8 mouse cellular contexts compared by ENCODE assay signal in the genomic region with DNA sequence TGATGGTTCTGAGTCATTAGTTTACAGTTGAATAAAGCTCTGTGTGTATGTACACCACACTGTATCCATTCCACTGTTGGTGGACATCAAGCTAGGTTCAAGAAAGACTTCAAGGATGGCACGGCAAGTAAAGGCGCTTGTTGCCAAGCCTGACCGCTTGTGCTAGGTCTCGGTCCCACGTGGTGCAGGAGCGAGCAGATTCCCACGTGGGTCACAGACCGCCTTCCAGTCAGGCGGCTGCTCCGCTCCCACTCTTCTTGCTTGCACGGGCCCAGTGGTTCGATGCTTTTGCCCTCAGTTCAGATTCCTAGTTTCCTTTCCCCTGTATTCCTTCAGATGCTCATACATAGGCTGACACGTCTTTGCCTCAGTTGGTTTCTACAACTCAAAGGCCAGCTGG. TPM values are rescaled to one million over a fixed set of nuclear protein-coding genes. Genes with fewer than 3 reads are reported as not detected.
A peak's percentile ranks its signal among the peaks of the same experiment; 100 is the strongest.
DNase-seq lines count a peak whose midpoint lies in the region; ATAC-seq and TF ChIP-seq lines count a peak whose summit lies in the region.

No protein-coding gene starts in this region.

- H3K79me2 ChIP-seq in macrophage (ENCODE audit: inconsistent target): peaks cover 48% of the 10 kb centered on the region

- no peaks in the 10 kb centered on the region for H3K27me3 ChIP-seq in heart, embryonic 16.5 days (ENCODE audit: control insufficient read depth, insufficient read depth, low read length)
- no peaks in the 10 kb centered on the region for H3K27me3 ChIP-seq in forebrain, postnatal 0 days (ENCODE audit: insufficient read depth, low read length)

- H3K4me2 ChIP-seq in heart, embryonic 16.5 days (ENCODE audit: low read depth, low read length): peak overlapping the region; percentile 74
- H3K4me2 ChIP-seq in forebrain, postnatal 0 days (ENCODE audit: low read depth): peak overlapping the region; percentile 50

- no peak for ATAC-seq in heart, embryonic 16.5 days (replicated peaks; ENCODE audit: extremely low read depth, insufficient read depth, low FRiP score)
- no peak for ATAC-seq in forebrain, postnatal 0 days

- H3K9ac ChIP-seq in heart, embryonic 16.5 days (ENCODE audit: low read length): peak overlapping the region; percentile 96
- H3K9ac ChIP-seq in forebrain, postnatal 0 days: peak overlapping the region; percentile 74

- H3K36me3 ChIP-seq in heart, embryonic 16.5 days (ENCODE audit: control insufficient read depth, insufficient read depth): no peaks in the 10 kb centered on the region
- no peaks in the 10 kb centered on the region for H3K36me3 ChIP-seq in forebrain, postnatal 0 days (ENCODE audit: insufficient read depth)
- H3K36me3 ChIP-seq in macrophage (ENCODE audit: inconsistent target): no peaks in the 10 kb centered on the region

- intact Hi-C loops in left cerebral cortex, postnatal 36 days (cut with DNase I): loop anchor here (10.0 kb wide), 2 partner anchors 842 to 1132 kb away; no protein-coding TSS in a partner anchor

- H3K9me3 ChIP-seq in heart, embryonic 16.5 days (replicated peaks; ENCODE audit: control insufficient read depth, low read length): no peaks in the 10 kb centered on the region
- H3K9me3 ChIP-seq in forebrain, postnatal 0 days (ENCODE audit: low read length): no peaks in the 10 kb centered on the region

- WGBS in heart, embryonic 16.5 days: 85% methylated on average over 13 of the region's 13 CpGs
- 87% methylated on average over 13 of the region's 13 CpGs for WGBS in forebrain, postnatal 0 days
- 90% methylated on average over 13 of the region's 13 CpGs for WGBS in macrophage (ENCODE audit: missing documents)

- no peak overlapping the region for H3K27ac ChIP-seq in heart, embryonic 16.5 days (ENCODE audit: low read length)
- no peak overlapping the region for H3K27ac ChIP-seq in forebrain, postnatal 0 days (ENCODE audit: low read depth, low read length)
- H3K27ac ChIP-seq in macrophage: no peak overlapping the region

- H3K4me3 ChIP-seq in heart, embryonic 16.5 days (ENCODE audit: low read length): peak overlapping the region; percentile 95
- no peak overlapping the region for H3K4me3 ChIP-seq in forebrain, postnatal 0 days (ENCODE audit: low read depth, low read length)
- peak overlapping the region; percentile 76; the same call in 1 of the 2 replicates for H3K4me3 ChIP-seq in macrophage (ENCODE audit: inconsistent target)

- TF ChIP-seq CTCF in forebrain, postnatal 0 days (IDR thresholded peaks at IDR 0.05; ENCODE audit: low read depth): no peak

- H3K4me1 ChIP-seq in heart, embryonic 16.5 days (ENCODE audit: control insufficient read depth, insufficient read depth, low read length): peaks cover 26% of the 10 kb centered on the region
- peaks cover 18% of the 10 kb centered on the region; the same call in 1 of the 2 replicates for H3K4me1 ChIP-seq in forebrain, postnatal 0 days (ENCODE audit: insufficient read depth)

- DNase-seq in heart, postnatal 4 days: no peak
- peak; percentile 44 for DNase-seq in ZHBTc4 (ENCODE audit: low read depth, low spot score)
- DNase-seq in forebrain, postnatal 0 days: no peak
- no peak for DNase-seq in frontal cortex, postnatal 10 days (ENCODE audit: low spot score in 2 of 2)
- no peak for DNase-seq in left cerebral cortex, postnatal 36 days (ENCODE audit: low spot score in 2 of 2)
- DNase-seq in urinary bladder, postnatal 10 days (ENCODE audit: low spot score): no peak

RNA-seq across cellular contexts. Expression of gene Fam173b, which starts 1.5 kb away (rescaled TPM):
- polyA plus RNA-seq in heart, embryonic 16.5 days (2015; fragmentation: Nextera tagmentation; extraction: Ambion mirVana): 14.4 and 14.8 TPM in 2 replicates
- 10 to 100 TPM; 17.1 to 18.6 TPM for total RNA-seq in heart, postnatal 4 days (2021)
- total RNA-seq in forebrain, postnatal 0 days (2014; rRNA removed): 10.7 and 16.5 TPM in 2 replicates
- 6.6 and 7.0 TPM in 2 replicates for polyA plus RNA-seq in forebrain, postnatal 0 days (2015; fragmentation: Nextera tagmentation; extraction: Ambion mirVana)
- total RNA-seq in macrophage (2018; cell fraction: chromatin; rRNA removed): 10 to 100 TPM in 21 of 26 experiments, 1 to 10 TPM in 5; 4.3 to 48.6 (median 23.2) TPM
- 10 to 100 TPM in 23 of 26 experiments, 1 to 10 TPM in 3; 7.6 to 14.6 (median 11.7) TPM for total RNA-seq in macrophage (2018; cell fraction: cytosol; rRNA removed)
- 10 to 100 TPM in 22 of 26 experiments, 1 to 10 TPM in 4; 3.6 to 36.2 (median 21.9) TPM for total RNA-seq in macrophage (2018; cell fraction: nucleus; rRNA removed)
- 6.3 to 13.8 TPM (median 10.5 TPM) in 3 replicates for polyA plus RNA-seq in macrophage (2018)
- 10 to 100 TPM in 1 of 2 experiments, 1 to 10 TPM in 1; 9.2 to 12.8 TPM for total RNA-seq in left cerebral cortex, postnatal 36 days (2021)

RNA-seq across cellular contexts. Expression of gene Cct5, which starts 1.5 kb away (rescaled TPM):
- 359 and 373 TPM in 2 replicates for polyA plus RNA-seq in heart, embryonic 16.5 days (2015; fragmentation: Nextera tagmentation; extraction: Ambion mirVana)
- 100 to 1,000 TPM; 211 to 213 TPM for total RNA-seq in heart, postnatal 4 days (2021)
- 409 and 464 TPM in 2 replicates for total RNA-seq in forebrain, postnatal 0 days (2014; rRNA removed)
- polyA plus RNA-seq in forebrain, postnatal 0 days (2015; fragmentation: Nextera tagmentation; extraction: Ambion mirVana): 473 and 554 TPM in 2 replicates
- total RNA-seq in macrophage (2018; cell fraction: chromatin; rRNA removed): 10 to 100 TPM; 15.6 to 85.8 (median 53.9) TPM
- total RNA-seq in macrophage (2018; cell fraction: cytosol; rRNA removed): 100 to 1,000 TPM; 104 to 142 (median 119) TPM
- total RNA-seq in macrophage (2018; cell fraction: nucleus; rRNA removed): 10 to 100 TPM; 26.9 to 97.7 (median 54.1) TPM
- 133 to 228 TPM (median 154 TPM) in 3 replicates for polyA plus RNA-seq in macrophage (2018)
- total RNA-seq in left cerebral cortex, postnatal 36 days (2021): 100 to 1,000 TPM; 180 to 184 TPM

RNA-seq across cellular contexts. Expression of gene Cmbl, which starts 37.9 kb away (rescaled TPM):
- 10.9 and 12.2 TPM in 2 replicates for polyA plus RNA-seq in heart, embryonic 16.5 days (2015; fragmentation: Nextera tagmentation; extraction: Ambion mirVana)
- 10 to 100 TPM; 13.9 to 14.6 TPM for total RNA-seq in heart, postnatal 4 days (2021)
- 26.3 and 27.2 TPM in 2 replicates for total RNA-seq in forebrain, postnatal 0 days (2014; rRNA removed)
- 19.9 and 20.9 TPM in 2 replicates for polyA plus RNA-seq in forebrain, postnatal 0 days (2015; fragmentation: Nextera tagmentation; extraction: Ambion mirVana)
- total RNA-seq in macrophage (2018; cell fraction: chromatin; rRNA removed): under 1 TPM in 5 of 26 experiments, not detected in 21; 0.73 to 0.98 (median 0.94) TPM
- 1 to 10 TPM in 13 of 26 experiments, under 1 TPM in 11, not detected in 2; 0.14 to 3.0 (median 1.4) TPM for total RNA-seq in macrophage (2018; cell fraction: cytosol; rRNA removed)
- under 1 TPM in 4 of 26 experiments, not detected in 22; 0.56 to 0.92 (median 0.67) TPM for total RNA-seq in macrophage (2018; cell fraction: nucleus; rRNA removed)
- polyA plus RNA-seq in macrophage (2018): 1.5 to 5.5 TPM (median 3.5 TPM) in 3 replicates
- total RNA-seq in left cerebral cortex, postnatal 36 days (2021): 10 to 100 TPM; 13.2 to 14.4 TPM
